In genomic region chr9:64087461-64088235, GRCm38 (mm10) we compare ENCODE assay signal across 8 mouse cellular contexts. TPM values are rescaled to one million over a fixed set of nuclear protein-coding genes. Genes with fewer than 3 reads are reported as not detected.
DNase-seq lines count a peak whose midpoint lies in the region; ATAC-seq lines count a peak whose summit lies in the region.

No protein-coding gene starts in this region.

- no peak overlapping the region for H3K4me3 ChIP-seq in limb, embryonic 12.5 days (replicated peaks)
- H3K4me3 ChIP-seq in stomach, embryonic 14.5 days (ENCODE audit: low read depth, low read length) = no peak overlapping the region

- H3K4me2 ChIP-seq in limb, embryonic 12.5 days = no peak overlapping the region
- no peak overlapping the region for H3K4me2 ChIP-seq in stomach, embryonic 14.5 days (replicated peaks; ENCODE audit: low read depth, low read length)

- peaks cover 34% of the 10 kb centered on the region for H3K4me1 ChIP-seq in limb, embryonic 12.5 days (replicated peaks)
- peaks cover 12% of the 10 kb centered on the region; the same call in 1 of the 2 replicates for H3K4me1 ChIP-seq in stomach, embryonic 14.5 days (ENCODE audit: control insufficient read depth, insufficient read depth, low read length)

- H3K36me3 ChIP-seq in limb, embryonic 12.5 days = no peaks in the 10 kb centered on the region
- no peaks in the 10 kb centered on the region for H3K36me3 ChIP-seq in stomach, embryonic 14.5 days (ENCODE audit: control insufficient read depth, insufficient read depth, low read length)

- H3K27me3 ChIP-seq in limb, embryonic 12.5 days = no peaks in the 10 kb centered on the region
- H3K27me3 ChIP-seq in stomach, embryonic 14.5 days (ENCODE audit: control insufficient read depth, insufficient read depth, low read length) = no peaks in the 10 kb centered on the region

- H3K9ac ChIP-seq in limb, embryonic 12.5 days (replicated peaks) = no peak overlapping the region
- H3K9ac ChIP-seq in stomach, embryonic 14.5 days (replicated peaks; ENCODE audit: low read depth, low read length) = no peak overlapping the region

- peak; percentile 68 for DNase-seq in A20 (ENCODE audit: low read depth, low spot score)
- peak; percentile 64 to 75 for DNase-seq in adrenal gland, adult 18-20 months (ENCODE audit: low spot score in 2 of 2)
- DNase-seq in embryo, embryonic 10 days (ENCODE audit: low spot score) = peak; percentile 87
- peak; percentile 64 to 83 for DNase-seq in kidney, adult 8-10 months
- peak; percentile 27 to 58 for DNase-seq in natural killer cell, adult 2 months (ENCODE audit: low spot score in 2 of 2)

- peak; percentile 36 for ATAC-seq in granulocyte monocyte progenitor cell, adult 5-6 weeks (replicated peaks; ENCODE audit: poor library complexity, severe bottlenecking)
- no peak for ATAC-seq in limb, embryonic 12.5 days (ENCODE audit: insufficient number of reproducible peaks, insufficient read depth, low FRiP score, low TSS enrichment, low read depth)
- ATAC-seq in stomach, embryonic 14.5 days (ENCODE audit: insufficient number of reproducible peaks, insufficient read depth, low FRiP score, low read depth) = peak; percentile 71; the same call in 1 of the 2 replicates

- H3K27ac ChIP-seq in limb, embryonic 12.5 days = peak overlapping the region; percentile 64; the same call in 1 of the 2 replicates
- no peak overlapping the region for H3K27ac ChIP-seq in stomach, embryonic 14.5 days (ENCODE audit: low read length)

- WGBS in limb, embryonic 12.5 days = 32% methylated on average over 5 of the region's 5 CpGs
- 37% methylated on average over 5 of the region's 5 CpGs for WGBS in stomach, embryonic 14.5 days

- no peaks in the 10 kb centered on the region for H3K9me3 ChIP-seq in limb, embryonic 12.5 days
- no peaks in the 10 kb centered on the region for H3K9me3 ChIP-seq in stomach, embryonic 14.5 days (ENCODE audit: control insufficient read depth, low read depth, low read length)

RNA-seq across cellular contexts. Expression of gene Lctl, which starts 29.3 kb away (rescaled TPM):
- total RNA-seq in adrenal gland, adult 18-20 months (2021) = 10 to 100 TPM in 1 of 2 experiments, under 1 TPM in 1; 0.46 to 11.9 TPM
- total RNA-seq in granulocyte monocyte progenitor cell, adult 5-6 weeks (2014; fragmentation: Nextera tagmentation) = not detected in 2 replicates
- total RNA-seq in granulocyte monocyte progenitor cell, adult 5-6 weeks (2017) = 0.15 and 0.39 TPM in 2 replicates
- not detected in 2 replicates for polyA plus RNA-seq in limb, embryonic 12.5 days (2016; fragmentation: Nextera tagmentation; extraction: Ambion mirVana)
- polyA plus RNA-seq in stomach, embryonic 14.5 days (2014; fragmentation: Nextera tagmentation; extraction: Ambion mirVana) = not detected in 2 replicates
